Mouse (Mus musculus) MEL (cell line): ENCODE results near the gene Dcaf17. TPM values are rescaled to one million over a fixed set of nuclear protein-coding genes. Genes with fewer than 3 reads are reported as not detected.

Experiments used
- DNase-seq: peaks from one replicate; pipeline ENCODE4 v3.0.0; 2011; ENCODE audit warnings: low read depth, low spot score
- H3K27ac ChIP-seq: 2 replicates; pipeline ENCODE4 v1.5.1; 2012; ENCODE audit warnings: low read depth, mild to moderate bottlenecking, control low read depth, low read length, moderate library complexity; ENCODE audit not compliant: control insufficient read depth
- H3K27me3 ChIP-seq, 2 experiments: fragments of 150-350 bp in 1 of 2; sonication (generic) in 1 of 2; 2 replicates each; pipeline ENCODE4 v1.6.1; 2012; ENCODE audit warnings: low read length in 2 of 2, mild to moderate bottlenecking in 2 of 2, improper control_type of control experiment in 1 of 2, moderate library complexity in 1 of 2; ENCODE audit not compliant: insufficient read depth in 2 of 2, control insufficient read depth in 1 of 2
- H3K36me3 ChIP-seq, 2 experiments: 2 replicates each; pipeline ENCODE4 v1.6.1; 2012 to 2014; ENCODE audit warnings: low read length in 2 of 2, improper control_type of control experiment in 1 of 2, inconsistent platforms in 1 of 2, mild to moderate bottlenecking in 1 of 2; ENCODE audit not compliant: insufficient read depth in 2 of 2, control insufficient read depth in 1 of 2
- H3K4me1 ChIP-seq, 2 experiments: fragments of 150-350 bp in 1 of 2; sonication (generic) in 1 of 2; 2 replicates each; pipeline ENCODE4 v1.6.1; 2012; ENCODE audit warnings: low read length in 2 of 2, improper control_type of control experiment in 1 of 2, mild to moderate bottlenecking in 1 of 2; ENCODE audit not compliant: insufficient read depth in 2 of 2, control insufficient read depth in 1 of 2
- H3K4me3 ChIP-seq, 2 experiments: fragments of 150-350 bp in 1 of 2; sonication (generic) in 1 of 2; 2 replicates each; pipeline ENCODE4 v1.5.1; 2012; ENCODE audit warnings: low read depth in 2 of 2, low read length in 2 of 2, mild to moderate bottlenecking in 2 of 2, moderate library complexity in 2 of 2, control low read depth in 1 of 2, improper control_type of control experiment in 1 of 2; ENCODE audit not compliant: control insufficient read depth in 1 of 2, insufficient read depth in 1 of 2
- H3K79me2 ChIP-seq: 2 replicates; pipeline ENCODE4 v1.6.1; 2012; ENCODE audit warnings: mild to moderate bottlenecking, low read length, moderate library complexity; ENCODE audit not compliant: control insufficient read depth, poor library complexity, insufficient read depth
- H3K9ac ChIP-seq: 2 replicates; pipeline ENCODE4 v1.6.1; 2012; ENCODE audit warnings: low read depth, mild to moderate bottlenecking, control low read depth, low read length, moderate library complexity; ENCODE audit not compliant: control insufficient read depth, poor library complexity, severe bottlenecking
- H3K9me3 ChIP-seq: fragments of 150-350 bp; sonication (generic); replicated peaks from 2 replicates; pipeline ENCODE4 v1.6.1; 2012; ENCODE audit warnings: mild to moderate bottlenecking, low read length, improper control_type of control experiment, moderate library complexity; ENCODE audit not compliant: insufficient read depth
- CHD1 ChIP-seq: IDR thresholded peaks from 2 replicates; pipeline ENCODE4 v1.6.1; 2012; ENCODE audit warnings: low read depth, mild to moderate bottlenecking, inconsistent platforms, low read length, improper control_type of control experiment
- E2F4 ChIP-seq: IDR thresholded peaks from 2 replicates; pipeline ENCODE4 v1.6.1; 2011; ENCODE audit warnings: low read depth, low read length, improper control_type of control experiment, borderline replicate concordance
- GABPA ChIP-seq: IDR thresholded peaks from 2 replicates; pipeline ENCODE4 v1.6.1; 2012; ENCODE audit warnings: low read depth, mild to moderate bottlenecking, inconsistent platforms, low read length, improper control_type of control experiment, moderate library complexity
- GATA1 ChIP-seq: IDR thresholded peaks from 2 replicates; pipeline ENCODE4 v1.6.1; 2011; ENCODE audit warnings: low read depth, low read length, improper control_type of control experiment
- HCFC1 ChIP-seq: IDR thresholded peaks from 2 replicates; pipeline ENCODE4 v1.6.1; 2012; ENCODE audit warnings: low read depth, mild to moderate bottlenecking, inconsistent platforms, low read length, improper control_type of control experiment, moderate library complexity
- JUND ChIP-seq: IDR thresholded peaks from 2 replicates; pipeline ENCODE4 v1.6.1; 2011; ENCODE audit warnings: low read depth, mild to moderate bottlenecking, improper control_type of control experiment, low read length
- KAT2A ChIP-seq: conservative IDR thresholded peaks from 2 replicates; pipeline ENCODE4 v1.6.1; 2012; ENCODE audit warnings: low read depth, low read length, improper control_type of control experiment, inconsistent platforms
- MAFK ChIP-seq: IDR thresholded peaks from 2 replicates; pipeline ENCODE4 v1.6.1; 2011; ENCODE audit warnings: low read depth, mild to moderate bottlenecking, low read length, improper control_type of control experiment, borderline replicate concordance
- MAZ ChIP-seq: IDR thresholded peaks from 2 replicates; pipeline ENCODE4 v1.6.1; 2012; ENCODE audit warnings: low read depth, mild to moderate bottlenecking, inconsistent platforms, low read length, improper control_type of control experiment
- MEF2A ChIP-seq: IDR thresholded peaks from 2 replicates; pipeline ENCODE4 v1.6.1; 2014; ENCODE audit warnings: low read depth, mild to moderate bottlenecking, inconsistent platforms, low read length, improper control_type of control experiment; ENCODE audit not compliant: poor library complexity, insufficient replicate concordance, severe bottlenecking; ENCODE audit errors: extremely low read depth
- MXI1 ChIP-seq: IDR thresholded peaks from 2 replicates; pipeline ENCODE4 v1.6.1; 2011; ENCODE audit warnings: mild to moderate bottlenecking, low read depth, low read length, improper control_type of control experiment
- MYB ChIP-seq: IDR thresholded peaks from 2 replicates; pipeline ENCODE4 v1.6.1; 2011; ENCODE audit warnings: mild to moderate bottlenecking, low read depth, low read length, improper control_type of control experiment
- POLR2A ChIP-seq, 2 experiments: IDR thresholded peaks; 2 replicates each; pipeline ENCODE4 v1.6.1; 2011 to 2012; ENCODE audit warnings: low read length in 2 of 2, mild to moderate bottlenecking in 2 of 2, control low read depth in 1 of 2, improper control_type of control experiment in 1 of 2, low read depth in 1 of 2, moderate library complexity in 1 of 2; ENCODE audit not compliant: control insufficient read depth in 1 of 2, insufficient read depth in 1 of 2, poor library complexity in 1 of 2
- POLR2AphosphoS2 ChIP-seq: IDR thresholded peaks from 2 replicates; pipeline ENCODE4 v1.6.1; 2011; ENCODE audit warnings: low read length, improper control_type of control experiment
- POLR2AphosphoS5 ChIP-seq: IDR thresholded peaks from 2 replicates; pipeline ENCODE4 v1.6.1; 2012; ENCODE audit warnings: low read depth, borderline replicate concordance, mild to moderate bottlenecking, inconsistent platforms, low read length, moderate library complexity, mixed read lengths
- TAL1 ChIP-seq: IDR thresholded peaks from 2 replicates; pipeline ENCODE4 v1.6.1; 2012; ENCODE audit warnings: mild to moderate bottlenecking, inconsistent platforms, low read length, moderate library complexity, mixed read lengths
- TBP ChIP-seq: IDR thresholded peaks from 2 replicates; pipeline ENCODE4 v1.8.0; 2011; ENCODE audit warnings: low read depth, low read length, improper control_type of control experiment
- TCF12 ChIP-seq: IDR thresholded peaks from 2 replicates; pipeline ENCODE4 v1.6.1; 2014; ENCODE audit warnings: low read depth, mild to moderate bottlenecking, inconsistent platforms, low read length, improper control_type of control experiment, moderate library complexity
- ZC3H11A ChIP-seq: IDR thresholded peaks from 2 replicates; pipeline ENCODE4 v1.6.1; 2012; ENCODE audit warnings: low read depth, mild to moderate bottlenecking, inconsistent platforms, low read length, improper control_type of control experiment
- polyA plus RNA-seq, 2 experiments: library from polyadenylated mRNA; stranded (reverse) in 1 of 2; unstranded in 1 of 2; fragments of >175 nt in 1 of 2; fragments of >200 nt in 1 of 2; gene quantifications; 2 replicates each; pipeline versions ENCODE4 v1.2.1 to v1.2.4; 2012; ENCODE audit warnings: low replicate concordance in 2 of 2, low read depth in 1 of 2; ENCODE audit not compliant: insufficient read length in 2 of 2, insufficient read depth in 1 of 2, missing spikeins in 1 of 2
- total RNA-seq: library from RNA; depleted of rRNA; stranded (reverse); fragments of 300-350 nt; gene quantifications from 2 replicates; pipeline ENCODE4 v1.2.3, GENCODE M21; 2012

Dcaf17 gene
- total and polyA plus RNA-seq, 3 experiments: 15.1 to 16.3 TPM; not detected in 1

GRCm38 (mm10) chr2:71082416-71082815, 27.3 kb downstream of the Dcaf17 start:
- H3K79me2 ChIP-seq: no peaks in the 10 kb centered on the region

GRCm38 (mm10) chr2:71083454-71084193, 28.5 kb downstream of the Dcaf17 start:
- TF ChIP-seq ZC3H11A (no peak), JUND (no peak), GATA1 (no peak), TCF12 (no peak), POLR2AphosphoS5 (no peak), KAT2A (no peak), MAZ (no peak), MYB (no peak), MAFK (no peak), TAL1 (no peak), GABPA (no peak), MEF2A (no peak), MXI1 (no peak), POLR2A (IDR thresholded peaks at IDR 0.05; ENCODE audit: control insufficient read depth in 1 of 2, insufficient read depth in 1 of 2, low read depth in 1 of 2, low read length in 2 of 2, poor library complexity in 1 of 2) (no peak), E2F4 (no peak), HCFC1 (no peak), CHD1 (no peak), TBP (no peak)
- Histone ChIP-seq H3K4me1 (no peaks in the 10 kb centered on the region), H3K36me3 (peaks cover 2 to 17% of the 10 kb centered on the region in 2 experiments; a peak in 3 of 4 replicates), H3K27ac (no peak overlapping the region), H3K9ac (no peak overlapping the region), H3K4me3 (no peak overlapping the region), H3K27me3 (no peaks in the 10 kb centered on the region), H3K9me3 (no peaks in the 10 kb centered on the region), H3K79me2 (no peaks in the 10 kb centered on the region)
- DNase-seq: no peak

More at GRCm38 (mm10) chr2:71082416-71082815, 27.3 kb downstream of the Dcaf17 start:
- no peak for DNase-seq
- TF ChIP-seq POLR2A (IDR thresholded peaks at IDR 0.05; ENCODE audit: control insufficient read depth in 1 of 2, insufficient read depth in 1 of 2, low read depth in 1 of 2, low read length in 2 of 2, poor library complexity in 1 of 2) (no peak), KAT2A (no peak), GATA1 (no peak), CHD1 (no peak), GABPA (no peak), POLR2AphosphoS2 (no peak), TCF12 (no peak), ZC3H11A (no peak)
- no peaks in the 10 kb centered on the region for H3K9me3 ChIP-seq
- H3K27ac ChIP-seq: no peak overlapping the region
- H3K36me3 ChIP-seq: peaks cover 2 to 11% of the 10 kb centered on the region in 2 experiments; a peak in 3 of 4 replicates
- no peaks in the 10 kb centered on the region for H3K4me1 ChIP-seq
- no peak overlapping the region for H3K4me3 ChIP-seq
- H3K9ac ChIP-seq: no peak overlapping the region
- H3K27me3 ChIP-seq: no peaks in the 10 kb centered on the region
